Mouse (Mus musculus) lung, adult 2 months (tissue): ENCODE data around the gene Dab2ip.

Experiments used
- CTCF ChIP-seq: fragments of 200-500 bp; IDR thresholded peaks from 2 replicates; pipeline ENCODE4 v1.5.1; 2011; ENCODE audit warnings: mild to moderate bottlenecking, low read length, control low read depth; ENCODE audit not compliant: insufficient read depth
- POLR2A ChIP-seq: fragments of 200-500 bp; IDR thresholded peaks from 2 replicates; pipeline ENCODE4 v1.6.1; 2011; ENCODE audit warnings: low read depth, mild to moderate bottlenecking, control low read depth, low read length, borderline replicate concordance; ENCODE audit errors: extremely low read depth

DNA sequence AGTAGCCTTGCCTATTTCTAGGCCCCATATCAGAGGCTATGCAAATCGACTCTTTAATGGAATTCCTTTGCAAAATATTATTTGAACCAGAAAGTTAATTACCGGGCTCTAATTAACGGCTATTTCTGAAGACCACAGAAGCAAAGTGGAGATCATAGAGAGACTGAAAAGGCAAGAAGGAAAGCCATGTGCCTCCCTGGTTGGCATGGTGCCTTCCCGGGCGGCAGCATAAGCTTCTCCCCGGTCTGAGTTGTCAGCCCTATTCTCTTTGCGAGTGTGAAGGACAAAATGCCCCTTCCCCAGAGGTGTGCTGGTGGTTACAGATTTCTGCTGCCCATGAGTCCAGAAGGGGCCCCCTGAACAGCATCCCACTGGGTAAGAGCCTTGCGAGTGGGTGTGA is 109.7 kb downstream of the Dab2ip start:
- TF ChIP-seq CTCF (no peak), POLR2A (no peak)
